Mouse (Mus musculus) R1 (cell line): ENCODE measurements around the gene Cyp2c38.

Source experiments
- DNase-seq: peaks from one replicate; pipeline ENCODE4 v3.0.0-alpha.2; 2018; ENCODE audit warnings: low read depth, low spot score

Gene Cyp2c38

DNA sequence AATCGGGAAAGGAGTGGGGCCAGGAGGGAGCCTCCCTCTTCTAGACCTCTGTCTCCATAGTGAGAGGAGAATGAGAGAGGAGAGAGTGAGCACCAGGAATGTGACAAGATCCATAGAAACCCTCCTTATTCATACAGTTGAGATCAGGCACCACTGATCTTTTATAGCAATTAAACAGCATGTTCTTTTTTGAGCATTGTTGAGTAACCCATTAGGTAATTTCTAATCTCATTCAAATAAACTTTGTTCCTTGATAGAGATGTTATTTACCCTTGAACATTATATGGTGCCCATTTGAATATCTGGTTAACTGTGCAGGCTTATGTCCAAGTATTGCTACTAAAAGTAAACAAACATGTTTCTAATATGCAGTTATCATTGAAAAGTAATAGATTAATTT is at the start of gene Cyp2c38:
Gene Cyp2c38 (minus strand): TSS at position 135 of the 400 bp plus-strand sequence.
- DNase-seq = no peak

DNA sequence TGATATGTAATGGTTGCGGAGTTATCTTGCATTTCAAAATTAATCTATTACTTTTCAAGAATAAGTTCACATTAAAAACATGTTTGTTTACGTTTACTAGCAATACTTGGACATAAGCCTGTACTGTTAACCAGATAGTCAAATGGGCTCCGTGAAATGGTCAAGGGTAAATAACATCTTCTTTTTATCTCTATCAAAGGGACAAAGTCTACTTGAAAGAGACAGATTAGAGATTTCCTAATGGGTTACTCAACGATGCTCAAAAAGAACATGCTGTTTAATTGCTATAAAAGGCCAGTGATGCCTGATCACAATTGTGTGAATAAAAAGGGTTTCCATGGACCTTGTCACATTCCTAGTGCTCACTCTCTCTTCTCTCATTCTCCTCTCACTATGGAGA is 47.7 kb upstream of the Cyp2c38 start, which contains the start of gene Cyp2c39:
Gene Cyp2c39 (plus strand): TSS at position 329 of the 400 bp plus-strand sequence.
- DNase-seq = no peak

DNA sequence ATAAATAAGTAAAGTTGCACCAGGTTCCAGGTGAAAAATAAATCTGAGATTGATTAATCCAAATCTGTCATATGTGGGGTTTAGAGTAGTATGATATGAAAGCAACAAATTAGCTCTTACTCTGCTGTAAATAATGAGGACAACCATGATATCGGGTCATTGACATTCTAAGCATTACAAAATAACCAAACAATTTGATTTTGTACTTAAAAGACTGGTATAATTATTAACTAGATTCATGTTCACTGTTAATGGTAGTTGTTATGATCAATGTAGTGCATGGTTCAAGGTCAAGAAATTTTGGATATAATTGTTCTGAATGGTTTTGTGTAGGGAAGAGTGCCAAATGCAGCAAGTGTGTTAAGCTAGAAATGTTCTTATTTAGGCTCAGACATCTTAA is 46.7 kb upstream of the Cyp2c38 start:
- DNase-seq = no peak

DNA sequence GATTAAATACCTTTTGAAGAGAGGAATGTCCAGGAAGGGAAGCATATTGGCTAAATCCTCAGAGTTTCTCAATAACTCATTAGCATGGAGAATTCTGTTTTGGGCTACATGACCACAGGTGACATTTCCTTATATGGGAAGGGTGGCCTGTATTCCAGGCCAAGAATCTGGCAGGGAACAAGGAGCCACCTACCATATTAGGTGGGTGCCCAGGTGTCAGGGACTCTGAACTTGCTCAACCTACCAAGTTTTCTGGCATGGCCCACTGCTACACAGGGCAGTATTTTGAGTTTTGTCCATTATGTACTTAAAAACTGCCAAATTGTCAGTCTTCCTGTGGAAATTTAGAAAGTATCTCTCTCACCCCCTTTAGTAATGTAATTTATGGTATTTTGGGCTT is 43.5 kb upstream of the Cyp2c38 start:
- no peak for DNase-seq

- peak; percentile 88 for DNase-seq
These were observed 21.1 kb upstream of the Cyp2c38 start for GRCm38 (mm10) chr19:39483961-39484360.

DNA sequence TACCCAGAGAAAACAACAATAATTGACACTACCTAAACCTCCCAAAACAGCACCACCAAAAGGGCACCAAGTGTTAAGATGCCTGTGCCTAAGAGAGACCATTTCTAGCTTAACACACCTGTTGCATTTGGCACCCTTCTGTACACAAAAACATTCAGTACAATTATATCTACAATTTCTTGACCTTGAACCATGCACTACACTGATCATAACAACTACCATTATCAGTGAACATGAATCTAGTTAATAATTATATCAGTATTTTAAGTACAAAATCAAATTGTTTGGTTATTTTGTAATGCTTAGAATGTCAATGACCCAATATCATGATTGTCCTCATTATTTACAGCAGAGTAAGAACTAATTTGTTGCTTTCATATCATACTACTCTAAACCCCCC is 1.0 kb upstream of the Cyp2c38 start:
- no peak for DNase-seq
